Mouse (Mus musculus) erythroblast, embryonic 14.5 days (primary cell): ENCODE results near the gene Rpgrip1. TPM values are rescaled to one million over a fixed set of nuclear protein-coding genes. Genes with fewer than 3 reads are reported as not detected.

Experiments used
- H3K27me3 ChIP-seq: 2 replicates; pipeline ENCODE4 v1.6.1; 2012; ENCODE audit warnings: inconsistent platforms; ENCODE audit not compliant: control insufficient read depth
- H3K36me3 ChIP-seq: 2 replicates; pipeline ENCODE4 v1.6.1; 2012; ENCODE audit warnings: mild to moderate bottlenecking, inconsistent platforms; ENCODE audit not compliant: control insufficient read depth
- H3K4me1 ChIP-seq: 2 replicates; pipeline ENCODE4 v1.6.1; 2012; ENCODE audit warnings: inconsistent platforms; ENCODE audit not compliant: control insufficient read depth
- H3K4me3 ChIP-seq: replicated peaks from 2 replicates; pipeline ENCODE3; 2012; ENCODE audit warnings: moderate library complexity, mild to moderate bottlenecking, inconsistent platforms
- H3K9me3 ChIP-seq: 2 replicates; pipeline ENCODE4 v1.6.1; 2012; ENCODE audit warnings: low read length, inconsistent platforms, mixed read lengths; ENCODE audit not compliant: control insufficient read depth
- GATA1 ChIP-seq: IDR thresholded peaks from 2 replicates; pipeline ENCODE4 v1.6.1; 2012; ENCODE audit warnings: low read length, inconsistent platforms, mixed read lengths
- TAL1 ChIP-seq: IDR thresholded peaks from 3 replicates; pipeline ENCODE4 v1.6.1; 2012; ENCODE audit warnings: low read length, inconsistent platforms, mixed read lengths
- polyA plus RNA-seq: library from polyadenylated mRNA; stranded (reverse); fragments of >175 nt; gene quantifications from 2 replicates; pipeline ENCODE4 v1.2.3, GENCODE M21; 2012

The Rpgrip1 gene
- polyA plus RNA-seq, 1 experiment = not detected

DNA sequence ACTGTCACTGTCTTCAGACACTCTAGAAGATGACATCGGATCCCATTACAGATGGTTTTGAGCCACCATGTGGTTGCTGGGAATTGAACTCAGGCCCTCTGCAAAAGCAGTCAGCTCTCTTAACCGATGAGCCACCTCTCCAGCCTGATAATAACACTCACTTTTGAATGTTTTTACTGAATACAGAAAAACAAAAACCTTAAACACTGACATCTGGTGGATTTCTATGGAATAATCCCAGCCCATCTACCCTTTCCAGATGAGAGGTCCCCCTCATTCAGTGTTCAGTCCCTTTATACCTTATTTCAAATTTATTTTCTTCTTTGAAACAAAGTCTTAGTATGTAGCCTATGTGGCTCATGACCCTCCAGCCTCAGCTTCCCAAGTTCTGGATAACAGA is 79.0 kb downstream of the Rpgrip1 start:
- Histone ChIP-seq H3K9me3 (no peaks in the 10 kb centered on the region), H3K4me1 (peaks cover 49% of the 10 kb centered on the region), H3K36me3 (peaks cover 61% of the 10 kb centered on the region), H3K27me3 (no peaks in the 10 kb centered on the region), H3K4me3 (no peak overlapping the region)
- TF ChIP-seq GATA1 (no peak), TAL1 (no peak)

DNA sequence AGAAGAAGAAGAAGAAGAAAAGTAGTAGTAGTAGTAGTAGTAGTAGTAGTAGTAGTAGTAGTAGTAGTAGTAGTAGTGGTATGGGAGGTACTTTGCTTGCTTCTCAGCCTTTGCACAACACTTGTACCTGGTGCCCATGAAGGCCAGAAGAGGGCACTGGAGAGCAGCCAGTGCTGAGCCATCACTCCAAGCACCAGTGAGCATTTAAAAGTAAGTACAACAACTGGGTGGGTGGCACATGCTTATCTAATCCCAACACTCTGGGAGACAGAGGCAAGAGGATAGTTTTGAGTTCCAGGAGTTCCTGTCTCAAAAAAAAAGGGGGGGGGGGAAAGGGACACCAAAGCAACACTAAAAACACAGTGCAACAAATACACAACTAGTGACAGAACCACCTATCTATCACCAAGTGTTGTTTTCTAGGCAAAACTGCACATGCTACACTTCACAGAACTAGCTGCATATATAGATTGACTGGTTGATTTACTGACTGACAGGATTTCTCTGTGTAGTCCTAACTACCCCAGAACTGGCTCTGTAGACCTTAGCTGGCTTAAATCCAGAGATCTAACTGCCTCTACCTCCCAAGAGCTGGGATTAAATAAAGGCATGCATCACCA is 80.3 kb downstream of the Rpgrip1 start:
- peak overlapping the region; percentile 1 for H3K4me3 ChIP-seq
- no peaks in the 10 kb centered on the region for H3K9me3 ChIP-seq
- peaks cover 57% of the 10 kb centered on the region for H3K4me1 ChIP-seq
- no peak for TF ChIP-seq TAL1
- no peak for TF ChIP-seq GATA1
- H3K36me3 ChIP-seq = peaks cover 59% of the 10 kb centered on the region
- no peaks in the 10 kb centered on the region for H3K27me3 ChIP-seq

DNA sequence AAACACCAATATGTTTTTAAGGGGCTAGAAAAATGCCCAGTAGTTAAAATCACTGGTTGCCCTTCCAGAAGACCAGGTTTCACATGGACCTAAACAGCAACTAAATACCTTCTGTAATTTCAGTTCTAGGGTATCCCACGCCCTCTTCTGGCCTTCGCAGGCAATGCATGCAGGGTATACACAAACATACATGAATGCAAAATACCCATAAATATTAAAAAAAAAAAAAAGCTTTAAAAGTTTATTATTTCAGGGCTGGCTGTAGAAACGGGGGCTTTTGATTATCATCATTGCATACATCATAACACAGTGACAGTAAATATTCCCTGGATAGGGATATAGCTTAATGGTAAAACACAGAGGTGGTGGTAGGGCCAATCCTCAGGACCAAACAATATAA is 85.2 kb downstream of the Rpgrip1 start:
- peaks cover 57% of the 10 kb centered on the region for H3K36me3 ChIP-seq
- TF ChIP-seq GATA1 = no peak
- TF ChIP-seq TAL1 = no peak
- H3K9me3 ChIP-seq = no peaks in the 10 kb centered on the region
- H3K4me3 ChIP-seq = peak overlapping the region; percentile 74
- peaks cover 67% of the 10 kb centered on the region for H3K4me1 ChIP-seq
- no peaks in the 10 kb centered on the region for H3K27me3 ChIP-seq

DNA sequence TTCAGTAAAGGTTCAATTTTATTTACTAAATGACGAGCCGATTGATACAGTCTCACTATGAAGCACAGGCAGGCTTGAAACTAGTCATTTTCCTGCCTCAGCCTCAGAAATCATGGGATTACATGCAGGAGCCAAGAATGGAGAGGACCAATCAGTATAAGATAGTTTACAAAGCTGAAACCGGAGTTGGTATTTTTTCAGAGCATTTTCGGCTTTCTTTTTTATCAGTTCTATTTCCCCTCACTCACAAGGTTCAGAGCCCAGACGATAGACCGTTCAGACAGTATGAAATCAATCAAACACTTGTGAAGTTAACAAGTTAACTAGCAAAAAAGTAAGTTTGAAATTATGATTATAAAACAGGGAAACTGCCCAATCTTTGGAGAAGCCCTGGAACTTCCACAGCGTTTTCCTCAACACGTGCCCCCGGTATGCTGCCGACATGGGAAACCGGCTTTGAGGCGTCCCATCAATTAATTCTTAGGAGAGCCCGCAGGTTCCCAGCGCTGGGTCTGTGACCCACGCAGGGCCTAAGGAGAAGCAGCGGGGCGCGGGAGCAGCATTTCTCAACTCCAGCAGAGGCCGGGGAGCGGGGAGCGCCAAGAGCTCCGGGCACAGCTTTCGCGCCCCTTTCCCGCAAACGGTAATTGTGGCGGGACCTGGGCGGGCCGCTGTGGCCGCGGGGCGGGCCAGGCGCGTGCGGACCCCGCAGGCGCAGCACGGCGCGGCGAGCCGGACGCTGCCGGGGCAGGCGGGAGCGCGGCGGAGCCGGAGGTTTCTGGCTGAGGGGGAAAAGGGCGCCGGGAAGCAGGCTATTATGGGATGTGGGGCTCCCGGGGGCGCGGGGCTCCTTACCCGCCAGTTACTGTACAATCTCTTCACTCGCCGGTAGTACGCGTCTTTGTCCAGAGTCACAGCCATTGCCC is 86.0 kb downstream of the Rpgrip1 start:
- TF ChIP-seq GATA1 = no peak
- TF ChIP-seq TAL1 = no peak
- H3K27me3 ChIP-seq = no peaks in the 10 kb centered on the region
- H3K36me3 ChIP-seq = peaks cover 65% of the 10 kb centered on the region
- H3K4me1 ChIP-seq = peaks cover 63% of the 10 kb centered on the region
- H3K4me3 ChIP-seq = peak overlapping the region; percentile 74
- no peaks in the 10 kb centered on the region for H3K9me3 ChIP-seq

DNA sequence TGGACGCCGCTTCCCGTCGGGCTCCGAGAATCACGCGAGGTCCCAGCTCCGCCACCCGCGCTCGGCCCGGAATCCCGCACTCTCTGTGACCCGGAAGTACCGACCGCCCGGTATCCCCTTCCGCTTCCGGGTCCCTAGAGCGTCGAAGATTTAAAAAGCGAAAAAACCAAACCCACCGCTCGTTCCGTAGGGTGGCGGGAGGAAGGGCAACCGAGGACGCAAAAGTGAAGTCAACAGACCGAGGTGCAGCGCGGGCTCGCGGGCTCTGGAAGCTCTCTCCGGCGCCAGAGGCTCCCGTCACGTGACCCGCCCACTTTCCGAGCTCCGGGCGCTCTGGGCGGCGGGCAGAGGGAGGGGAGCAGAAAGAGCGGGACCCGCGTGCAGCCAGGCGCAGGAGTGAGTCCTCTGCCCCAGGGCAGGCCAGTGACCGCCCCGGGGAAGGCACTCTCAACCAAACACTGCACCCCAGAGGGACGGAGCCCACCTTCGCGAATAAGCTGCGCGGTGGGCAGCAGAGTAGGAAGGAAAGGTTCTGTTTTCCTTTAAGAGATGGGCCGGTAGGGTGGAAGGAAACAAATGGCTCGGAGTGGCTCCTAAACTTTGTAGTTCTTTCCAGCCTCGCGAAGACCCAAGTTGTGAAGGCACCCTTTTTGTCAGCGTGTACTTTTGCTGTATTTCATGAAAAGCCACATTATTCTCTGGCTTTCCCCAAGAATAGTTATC is 86.8 kb downstream of the Rpgrip1 start, which contains the start of gene Supt16:
TSS of gene Supt16 (minus strand) at position 261 of the 723 bp plus-strand sequence.
- H3K9me3 ChIP-seq = no peaks in the 10 kb centered on the region

DNA sequence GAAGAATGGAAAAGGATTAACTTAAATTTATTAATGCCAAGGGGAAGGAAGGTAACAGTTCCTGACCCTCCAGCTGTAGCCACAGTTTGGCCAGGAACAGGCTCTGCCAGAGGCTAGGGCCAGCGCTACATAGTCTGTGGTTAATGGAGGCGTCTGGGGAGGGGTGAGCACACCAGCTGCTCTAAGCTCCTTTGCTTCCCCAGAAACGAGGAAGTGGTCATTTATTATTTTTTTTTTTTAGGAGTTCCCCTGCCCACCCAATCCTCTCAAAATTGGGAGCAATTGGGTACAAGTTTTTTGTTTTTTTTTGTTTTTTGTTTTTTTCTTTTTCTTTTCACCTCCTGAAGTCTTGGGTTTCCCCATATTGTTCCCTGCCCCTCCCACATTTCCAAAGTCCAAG is 87.6 kb downstream of the Rpgrip1 start:
- Histone ChIP-seq H3K27me3 (no peaks in the 10 kb centered on the region), H3K4me1 (peaks cover 52% of the 10 kb centered on the region), H3K4me3 (peak overlapping the region; percentile 74), H3K36me3 (peaks cover 67% of the 10 kb centered on the region), H3K9me3 (no peaks in the 10 kb centered on the region)
- TF ChIP-seq GATA1 = no peak
- no peak for TF ChIP-seq TAL1

More for the DNA sequence above, 86.8 kb downstream of the Rpgrip1 start, which contains the start of gene Supt16:
- H3K36me3 ChIP-seq = peaks cover 67% of the 10 kb centered on the region
- no peak for TF ChIP-seq GATA1
- TF ChIP-seq TAL1 = no peak
- no peaks in the 10 kb centered on the region for H3K27me3 ChIP-seq
- H3K4me1 ChIP-seq = peaks cover 59% of the 10 kb centered on the region
- H3K4me3 ChIP-seq = peak within 1 kb of the TSS; percentile 74

DNA sequence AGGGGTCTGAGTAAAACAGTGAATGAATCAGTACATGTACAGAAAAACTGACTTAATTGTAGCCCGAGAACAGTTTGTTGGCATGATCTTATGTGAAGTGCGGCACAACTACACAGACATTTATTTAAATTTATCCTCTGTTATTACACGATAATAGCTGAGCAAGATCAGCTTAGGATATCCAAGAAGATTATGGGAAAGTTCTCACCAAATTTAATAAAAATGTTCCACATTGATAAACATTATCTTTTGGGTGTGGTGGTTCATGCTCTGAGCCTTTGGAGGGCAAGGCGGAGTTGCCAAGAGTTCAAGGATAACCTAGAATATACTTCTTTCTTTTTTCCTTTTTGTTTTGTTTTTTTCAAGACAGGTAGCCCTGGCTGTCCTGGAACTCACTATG is 88.9 kb downstream of the Rpgrip1 start:
- Histone ChIP-seq H3K4me3 (peak overlapping the region; percentile 74), H3K9me3 (no peaks in the 10 kb centered on the region), H3K4me1 (peaks cover 44% of the 10 kb centered on the region), H3K27me3 (no peaks in the 10 kb centered on the region), H3K36me3 (peaks cover 67% of the 10 kb centered on the region)
- TF ChIP-seq TAL1 (no peak), GATA1 (no peak)

Other genes starting within 250 kb of the Rpgrip1 start
- gene Mettl17, start 225.9 kb upstream of the Rpgrip1 start, polyA plus RNA-seq = 0.31 and 0.62 TPM in 2 replicates
- not detected in 2 replicates for gene Slc39a2, start 217.8 kb upstream of the Rpgrip1 start, polyA plus RNA-seq
- 0.11 TPM in 1 of 2 replicates, not detected in the other for gene Ndrg2, start 196.5 kb upstream of the Rpgrip1 start, polyA plus RNA-seq
- not detected in 2 replicates for gene Tppp2, start 192.3 kb upstream of the Rpgrip1 start, polyA plus RNA-seq
- not detected in 2 replicates for gene Rnase13, start 187.9 kb upstream of the Rpgrip1 start, polyA plus RNA-seq
- 5.6 and 6.8 TPM in 2 replicates for gene Arhgef40, start 126.0 kb upstream of the Rpgrip1 start, polyA plus RNA-seq
- not detected in 2 replicates for gene Tmem253, start 95.0 kb upstream of the Rpgrip1 start, polyA plus RNA-seq
- 2.0 and 2.9 TPM in 2 replicates for gene Zfp219, start 90.0 kb upstream of the Rpgrip1 start, polyA plus RNA-seq
- gene Olfr221, start 68.2 kb upstream of the Rpgrip1 start, polyA plus RNA-seq = not detected in 2 replicates
- 1.5 and 2.8 TPM in 2 replicates for gene Hnrnpc, start 6.7 kb upstream of the Rpgrip1 start, polyA plus RNA-seq
- gene Supt16, start 86.7 kb downstream of the Rpgrip1 start, polyA plus RNA-seq = 2.0 and 2.6 TPM in 2 replicates
- gene Chd8, start 147.1 kb downstream of the Rpgrip1 start, polyA plus RNA-seq = 0.87 and 1.3 TPM in 2 replicates
- 1.4 and 2.0 TPM in 2 replicates for gene Tox4, start 168.4 kb downstream of the Rpgrip1 start, polyA plus RNA-seq
- 0.04 TPM in 1 of 2 replicates, not detected in the other for gene Rab2b, start 168.8 kb downstream of the Rpgrip1 start, polyA plus RNA-seq
- 0.41 and 1.2 TPM in 2 replicates for gene Mettl3, start 194.4 kb downstream of the Rpgrip1 start, polyA plus RNA-seq
- 0.01 TPM in 1 of 2 replicates, not detected in the other for gene Sall2, start 218.1 kb downstream of the Rpgrip1 start, polyA plus RNA-seq
- not detected in 2 replicates for gene Olfr1513, start 245.7 kb downstream of the Rpgrip1 start, polyA plus RNA-seq